Mouse (Mus musculus): ENCODE results near the gene Capn15. TPM values are rescaled to one million over a fixed set of nuclear protein-coding genes. Genes with fewer than 3 reads are reported as not detected.

Gene Capn15
- total RNA-seq, 4 experiments from 2014 or later, result 2.9 to 5.0 (median 4.1) TPM

DNA sequence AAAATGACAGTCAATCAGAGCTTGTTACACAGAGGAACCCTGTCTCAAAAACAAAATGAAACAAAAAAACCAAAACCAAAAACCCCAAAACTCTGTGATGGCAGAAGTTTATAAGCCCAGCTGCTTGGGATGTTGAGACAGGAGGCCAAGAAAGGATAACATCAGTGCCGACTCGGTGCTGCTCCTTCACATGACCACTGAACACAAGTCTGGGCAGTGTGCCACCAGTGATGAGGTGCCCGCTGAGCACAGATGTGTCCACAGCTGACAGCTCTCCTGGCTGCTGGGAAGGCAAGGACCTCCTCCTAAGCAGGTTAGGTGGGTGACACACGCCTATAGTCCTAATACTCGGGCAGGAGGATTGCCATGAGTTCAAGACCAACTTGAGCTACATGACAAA, 63.5 kb downstream of the Capn15 start:
- no peak for DNase-seq (ENCODE audit: low spot score in 2 of 2)

DNA sequence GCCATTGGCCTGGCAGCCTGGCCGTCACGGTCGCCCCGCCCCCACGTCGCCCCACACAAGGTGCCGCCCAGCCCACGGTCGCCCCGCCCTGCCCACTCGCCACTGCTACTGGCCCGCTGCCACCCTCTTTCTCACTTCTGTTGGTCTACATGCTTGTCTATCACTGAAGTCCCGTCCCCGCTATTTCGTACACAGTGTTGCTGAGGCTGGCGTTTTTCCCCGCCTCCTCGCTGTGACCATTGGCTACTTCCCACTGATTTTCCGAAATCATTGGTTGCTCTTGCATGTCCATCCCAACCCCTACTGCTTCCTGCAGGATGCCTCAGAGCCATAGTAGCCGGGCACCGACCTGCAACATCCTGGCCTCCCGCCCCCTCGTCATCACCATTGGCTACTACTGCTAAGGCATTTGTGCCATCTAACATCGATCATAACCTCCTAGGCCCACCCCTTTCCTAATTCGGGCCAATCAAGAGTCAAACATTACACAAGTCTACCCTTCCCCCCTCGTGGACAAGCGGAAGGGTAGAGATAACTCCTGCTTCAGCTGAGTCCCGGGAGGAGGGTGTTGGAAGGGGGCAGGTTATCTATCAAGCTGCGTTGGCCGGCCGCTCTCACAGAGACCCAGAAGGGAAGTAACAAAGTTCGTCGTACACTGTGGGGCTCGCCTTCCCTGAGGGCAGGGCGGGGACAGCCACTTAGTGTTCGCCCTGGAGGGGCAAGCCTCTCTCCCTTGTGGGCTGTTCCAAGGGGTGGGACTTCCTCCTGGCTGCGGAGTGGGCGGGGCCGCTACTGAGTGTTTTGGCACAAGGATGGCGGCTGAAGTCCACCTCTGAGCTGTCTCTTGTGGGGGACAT, 65.6 kb downstream of the Capn15 start:
- peak; percentile 100 for DNase-seq (ENCODE audit: low spot score in 2 of 2)

DNA sequence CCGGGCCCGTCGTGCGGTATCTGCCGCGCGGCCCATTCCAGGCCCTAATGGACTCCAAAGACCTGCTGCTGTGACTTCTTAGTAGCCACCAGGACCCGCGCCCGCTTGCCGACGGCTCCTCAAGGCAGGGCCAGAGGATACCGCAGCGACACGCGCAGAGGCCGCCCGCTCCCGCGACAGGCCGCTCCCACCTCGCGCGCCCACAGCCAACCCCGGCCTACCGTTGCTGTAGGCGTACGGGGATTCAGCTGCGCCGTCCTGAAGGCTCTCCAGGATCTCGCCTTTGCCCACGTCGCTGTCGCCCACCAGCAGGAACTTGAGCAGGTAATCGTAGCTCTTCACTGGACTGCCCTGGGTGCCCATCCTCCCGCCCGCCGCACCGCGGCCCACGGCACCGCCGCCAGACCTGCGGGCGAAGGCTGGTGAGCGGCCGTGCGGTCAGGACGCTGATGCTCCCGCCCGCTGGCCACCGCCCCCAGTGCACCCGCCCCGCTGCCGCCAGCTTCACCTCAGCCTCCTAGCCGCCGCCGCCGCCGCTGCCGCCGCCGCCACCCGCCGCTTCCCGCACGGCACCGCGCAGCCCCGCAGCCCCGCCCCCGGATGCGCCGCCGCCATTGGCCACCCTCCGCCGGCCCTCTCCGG, 66.3 kb downstream of the Capn15 start, which contains the start of gene Rab40c:
TSS of gene Rab40c (minus strand) at position 584 of the 642 bp plus-strand sequence.
- DNase-seq (ENCODE audit: low spot score in 2 of 2), result peak in 1 of 2 experiments; percentile 11

DNA sequence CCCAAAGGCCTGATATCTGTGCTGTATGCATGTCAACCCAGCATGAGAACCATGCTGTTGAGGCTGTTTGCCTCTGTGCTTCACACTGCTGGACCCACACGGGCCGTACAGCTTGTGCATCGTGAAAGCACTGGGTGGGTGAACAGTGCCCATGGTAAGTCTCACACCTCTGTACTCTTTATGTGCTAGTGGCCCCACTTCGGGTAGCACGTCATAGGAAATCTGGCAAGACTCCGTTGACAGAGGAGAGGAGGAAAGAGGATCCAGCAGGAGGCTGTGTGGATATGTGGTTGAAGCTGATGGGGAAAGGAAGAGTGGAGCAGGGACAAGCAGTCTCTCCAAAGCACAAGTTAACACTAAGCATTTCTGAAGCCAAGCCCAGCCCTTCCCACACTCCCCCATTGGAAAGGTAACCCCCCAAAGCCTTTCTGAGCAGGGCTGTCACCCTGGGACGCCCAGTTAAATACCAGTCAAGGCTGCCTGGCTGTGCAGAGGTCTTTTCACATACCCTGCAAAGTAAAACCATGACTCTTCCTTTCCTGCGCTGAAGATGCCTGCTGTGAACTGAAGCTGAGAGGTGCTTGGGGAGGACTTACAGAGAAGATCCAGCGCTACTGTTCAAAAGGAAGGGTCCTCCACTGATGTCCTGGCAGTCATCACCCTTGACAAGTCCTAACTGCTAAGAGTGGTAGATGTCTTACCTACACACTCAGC, 67.4 kb downstream of the Capn15 start:
- no peak for DNase-seq (ENCODE audit: low spot score in 2 of 2)

DNA sequence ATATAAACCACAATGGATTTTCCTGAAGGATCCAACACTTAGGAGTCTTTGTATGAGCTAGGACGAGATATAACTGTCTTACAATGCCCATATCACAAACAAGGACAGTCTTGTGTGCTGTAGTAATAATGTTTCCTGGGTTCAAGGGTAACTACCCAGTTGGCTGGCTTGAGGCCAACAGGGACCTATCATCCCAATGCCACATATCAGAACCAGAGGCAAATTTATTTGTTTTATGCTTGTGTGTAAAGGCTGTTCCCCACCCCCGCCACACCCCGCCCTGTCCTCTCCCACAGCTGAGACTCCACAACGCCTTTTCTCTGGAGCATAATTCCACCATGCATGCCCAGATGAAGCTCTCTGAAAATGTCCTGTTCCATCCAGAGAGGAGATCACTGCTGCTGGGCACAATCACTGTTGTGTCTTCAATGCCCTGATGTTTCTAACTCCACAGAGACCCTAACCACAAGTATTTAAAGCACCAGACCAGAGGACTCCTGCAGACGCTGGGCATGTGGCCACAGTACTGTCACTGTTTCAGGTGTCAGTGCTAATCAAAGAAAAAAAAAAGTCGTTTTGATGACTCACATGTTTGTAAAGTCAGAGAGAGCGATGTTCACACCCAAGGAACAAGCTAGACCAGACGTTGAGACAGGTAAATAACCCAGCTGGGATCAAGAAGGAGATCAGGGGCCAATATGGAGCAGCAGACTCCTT, 68.5 kb downstream of the Capn15 start:
- DNase-seq (ENCODE audit: low spot score in 2 of 2), result no peak

DNA sequence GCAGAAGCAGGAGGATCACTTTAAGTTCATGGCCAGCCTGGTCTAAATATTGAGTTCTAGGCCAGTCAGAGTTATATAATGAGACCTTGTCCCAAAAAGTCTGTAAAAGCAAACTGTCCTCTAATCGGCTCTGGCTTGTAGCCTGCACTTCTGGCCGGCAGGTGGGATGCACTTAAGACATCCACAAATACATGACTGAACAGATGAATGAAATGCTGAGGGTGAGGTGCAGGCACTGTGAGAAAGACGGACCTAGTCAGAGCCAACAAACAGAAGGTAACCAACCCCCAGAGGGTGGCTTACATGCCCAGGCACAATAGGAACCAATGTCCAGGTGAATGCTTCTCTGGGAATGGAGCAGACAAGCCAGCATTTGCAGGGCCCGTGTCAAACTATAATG, 71.3 kb downstream of the Capn15 start:
- DNase-seq (ENCODE audit: low spot score in 2 of 2), result no peak

DNA sequence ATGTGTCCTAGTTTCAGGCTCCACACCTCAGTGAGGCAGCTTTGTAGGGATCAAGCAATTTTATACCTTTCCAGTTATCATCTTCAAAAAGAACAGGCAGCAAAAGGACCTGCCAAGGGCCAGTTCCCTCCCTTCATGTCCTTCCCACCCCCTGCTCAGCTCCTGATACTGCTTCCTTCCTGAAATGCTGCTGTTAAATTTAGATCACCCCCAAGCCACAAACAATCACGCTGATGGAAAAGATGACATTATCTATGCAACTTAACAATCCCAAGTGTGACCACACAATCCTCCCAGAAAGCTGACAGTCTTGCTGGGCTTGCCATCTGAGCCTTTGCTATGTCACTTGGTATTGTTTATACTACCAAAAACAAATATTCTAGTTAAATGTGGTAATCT, 71.7 kb downstream of the Capn15 start:
- no peak for DNase-seq (ENCODE audit: low spot score in 2 of 2)

DNA sequence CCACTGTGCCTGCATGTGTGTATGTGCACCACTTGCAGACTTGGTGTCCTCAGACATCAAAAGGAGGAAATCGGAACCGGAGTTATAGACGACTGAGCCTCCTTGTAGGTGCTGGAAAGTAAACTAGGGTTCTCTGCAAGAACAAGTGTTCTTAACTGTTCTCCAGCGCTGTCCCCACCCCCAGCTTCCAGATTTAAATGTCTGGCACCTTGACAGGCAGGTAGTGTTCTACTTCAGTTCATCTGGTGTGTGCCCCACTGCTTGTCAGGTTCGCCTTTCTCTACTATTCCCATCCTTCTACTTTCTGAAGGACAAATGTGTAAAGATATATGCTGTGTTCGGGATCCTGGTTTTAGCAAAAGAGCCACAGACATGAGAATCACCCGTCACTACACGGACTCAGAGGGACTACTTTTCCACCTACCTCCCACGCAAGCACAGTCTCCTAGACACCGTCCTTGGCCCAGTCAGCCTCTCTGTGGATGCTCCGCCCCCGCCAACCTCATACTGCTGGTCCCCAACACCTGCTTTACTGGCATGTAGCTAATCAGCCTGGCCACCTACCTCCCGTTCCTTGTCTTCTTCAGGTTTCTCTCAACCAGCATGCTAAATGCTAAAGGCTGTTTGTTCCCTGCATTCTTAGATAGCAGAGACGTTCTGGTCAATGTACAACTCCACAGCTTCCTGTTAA, 72.3 kb downstream of the Capn15 start:
- DNase-seq (ENCODE audit: low spot score in 2 of 2), result no peak

DNA sequence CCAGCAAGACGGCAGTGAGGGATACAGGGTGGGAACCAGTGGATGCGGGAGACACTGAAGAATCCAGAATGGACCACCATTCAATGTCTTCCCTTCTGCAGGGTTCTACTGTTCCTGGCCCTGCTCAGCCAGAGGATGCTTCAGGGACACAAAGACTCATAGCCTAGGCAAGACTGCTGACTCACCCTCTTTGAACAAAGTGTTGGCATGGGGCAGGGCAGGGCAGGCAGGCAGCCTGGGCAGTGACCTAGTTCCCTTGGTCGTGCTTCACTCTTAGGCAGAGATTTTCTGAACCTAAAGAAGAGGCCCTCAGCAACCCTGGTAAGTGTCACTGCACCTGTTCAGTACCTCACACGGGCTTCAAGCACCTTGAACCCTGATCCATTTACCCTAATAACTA, 73.8 kb downstream of the Capn15 start:
- DNase-seq (ENCODE audit: low spot score in 2 of 2), result no peak

Other genes with a start within 250 kb of the Capn15 start
- not detected for gene Mslnl, start 249.8 kb downstream of the Capn15 start, total RNA-seq (2022)
- under 1 TPM in 2 of 4 experiments, not detected in 2; 0.13 TPM for gene Msln, start 231.4 kb downstream of the Capn15 start, total RNA-seq (2022)
- gene Narfl, start 212.0 kb downstream of the Capn15 start, total RNA-seq (2022), result 10 to 100 TPM; 24.4 to 29.6 (median 26.5) TPM
- 10 to 100 TPM in 3 of 4 experiments, 1 to 10 TPM in 1; 9.4 to 12.1 (median 10.1) TPM for gene Haghl, start 200.1 kb downstream of the Capn15 start, total RNA-seq (2022)
- not detected for gene Ccdc78, start 199.2 kb downstream of the Capn15 start, total RNA-seq (2022)
- gene Fam173a, start 192.9 kb downstream of the Capn15 start, total RNA-seq (2022), result 10 to 100 TPM; 46.3 to 53.3 (median 47.6) TPM
- 1 to 10 TPM in 1 of 4 experiments, not detected in 3; 1.2 TPM for gene AC134908.4, start 190.1 kb downstream of the Capn15 start, total RNA-seq (2022)
- 10 to 100 TPM; 39.6 to 52.1 (median 46.8) TPM for gene Metrn, start 188.7 kb downstream of the Capn15 start, total RNA-seq (2022)
- 1 to 10 TPM in 1 of 4 experiments, under 1 TPM in 3; 0.27 to 1.0 (median 0.71) TPM for gene Fbxl16, start 176.7 kb downstream of the Capn15 start, total RNA-seq (2022)
- gene Wdr24, start 162.2 kb downstream of the Capn15 start, total RNA-seq (2022), result 10 to 100 TPM in 3 of 4 experiments, 1 to 10 TPM in 1; 9.8 to 13.2 (median 11.7) TPM
- 10 to 100 TPM; 11.0 to 13.0 (median 11.4) TPM for gene Jmjd8, start 156.9 kb downstream of the Capn15 start, total RNA-seq (2022)
- 100 to 1,000 TPM in 1 of 4 experiments, 10 to 100 TPM in 3; 87.3 to 101 (median 91.1) TPM for gene Stub1, start 152.4 kb downstream of the Capn15 start, total RNA-seq (2022)
- gene Rhbdl1, start 148.5 kb downstream of the Capn15 start, total RNA-seq (2022), result 10 to 100 TPM in 3 of 4 experiments, 1 to 10 TPM in 1; 9.5 to 18.5 (median 16.7) TPM
- 10 to 100 TPM in 2 of 4 experiments, 1 to 10 TPM in 2; 9.1 to 15.3 (median 12.3) TPM for gene Gm20683, start 144.0 kb downstream of the Capn15 start, total RNA-seq (2022)
- gene Rhot2, start 140.9 kb downstream of the Capn15 start, total RNA-seq (2022), result 10 to 100 TPM; 63.3 to 72.7 (median 68.0) TPM
- 1 to 10 TPM in 1 of 4 experiments, under 1 TPM in 3; 0.36 to 1.6 (median 0.84) TPM for gene Wdr90, start 124.3 kb downstream of the Capn15 start, total RNA-seq (2022)
- 100 to 1,000 TPM in 1 of 4 experiments, 10 to 100 TPM in 3; 87.4 to 108 (median 92.5) TPM for gene Mcrip2, start 117.0 kb downstream of the Capn15 start, total RNA-seq (2022)
- gene Mettl26, start 110.7 kb downstream of the Capn15 start, total RNA-seq (2022), result 10 to 100 TPM; 27.4 to 42.1 (median 31.3) TPM
- under 1 TPM; 0.15 to 0.62 (median 0.38) TPM for gene Wfikkn1, start 104.9 kb downstream of the Capn15 start, total RNA-seq (2022)
- gene Rab40c, start 66.1 kb downstream of the Capn15 start, total RNA-seq (2022), result 10 to 100 TPM in 3 of 4 experiments, 1 to 10 TPM in 1; 7.9 to 13.3 (median 12.7) TPM
- 10 to 100 TPM; 18.1 to 21.0 (median 18.8) TPM for gene Pigq, start 40.9 kb downstream of the Capn15 start, total RNA-seq (2022)
- not detected for gene Nhlrc4, start 40.8 kb downstream of the Capn15 start, total RNA-seq (2022)
- gene A930017K11Rik, start 33.2 kb downstream of the Capn15 start, total RNA-seq (2022), result not detected
- 10 to 100 TPM; 71.4 to 85.9 (median 78.5) TPM for gene Rab11fip3, start 83.8 kb upstream of the Capn15 start, total RNA-seq (2022)
- gene Decr2, start 104.5 kb upstream of the Capn15 start, total RNA-seq (2022), result 1 to 10 TPM; 2.8 to 4.2 (median 2.8) TPM
- 1 to 10 TPM; 1.9 to 4.0 (median 2.8) TPM for gene Nme4, start 109.8 kb upstream of the Capn15 start, total RNA-seq (2022)
- 1 to 10 TPM; 2.6 to 4.1 (median 3.4) TPM for gene Tmem8, start 127.5 kb upstream of the Capn15 start, total RNA-seq (2022)
- gene Mrpl28, start 137.7 kb upstream of the Capn15 start, total RNA-seq (2022), result 10 to 100 TPM; 62.7 to 72.1 (median 67.6) TPM
- gene Axin1, start 152.9 kb upstream of the Capn15 start, total RNA-seq (2022), result 10 to 100 TPM; 15.4 to 19.8 (median 17.7) TPM
- gene Pdia2, start 213.3 kb upstream of the Capn15 start, total RNA-seq (2022), result not detected
- under 1 TPM; 0.19 to 0.97 (median 0.45) TPM for gene Rgs11, start 217.2 kb upstream of the Capn15 start, total RNA-seq (2022)
- under 1 TPM; 0.48 to 0.97 (median 0.70) TPM for gene Arhgdig, start 222.0 kb upstream of the Capn15 start, total RNA-seq (2022)

Data from gastrocnemius, adult 8-10 months (tissue).